Mouse (Mus musculus) layer of hippocampus, postnatal 25 days (tissue): ENCODE measurements around the gene Bcl2a1d. TPM values are rescaled to one million over a fixed set of nuclear protein-coding genes. Genes with fewer than 3 reads are reported as not detected.
"Not testable (repeated sequence)": the region's sequence is repeated elsewhere in the genome, so short reads cannot be mapped to it uniquely, and the experiment has no call there.

Source experiments
- DNase-seq, 2 experiments: peaks; one replicate each; pipeline ENCODE4 v3.0.0; 2022; ENCODE audit warnings: mixed read lengths in 2 of 2, low spot score in 1 of 2; ENCODE audit errors: extremely low spot score in 1 of 2
- total RNA-seq, 2 experiments: library from RNA; stranded (reverse); gene quantifications; 2 replicates each; pipeline ENCODE4 v1.2.3; 2021

The Bcl2a1d gene
- total RNA-seq, 2 experiments from 2014 or later, result 0.66 TPM; not detected in 1

DNA sequence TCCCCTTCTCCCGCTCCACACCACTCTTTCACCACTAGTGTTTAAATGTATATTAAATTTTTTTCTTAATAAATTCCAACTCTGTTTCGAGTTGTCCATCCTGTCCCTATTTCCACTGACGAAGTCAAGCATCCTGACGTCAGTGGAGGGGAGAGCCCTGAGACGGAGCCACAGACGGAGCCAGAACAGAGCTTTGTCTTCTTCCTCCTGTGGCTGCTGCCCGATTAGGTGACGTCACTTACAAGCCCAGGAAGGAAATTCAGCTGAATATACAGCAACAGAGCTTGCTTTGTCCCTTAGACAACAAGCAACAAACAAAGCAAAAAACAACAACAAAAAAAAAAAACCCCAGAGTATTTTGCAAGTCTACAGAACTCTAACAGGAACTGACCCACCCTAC lies 26.6 kb downstream of the Bcl2a1d start:
- not testable (repeated sequence) for DNase-seq

GRCm38 (mm10) chr9:88698746-88699145 lies 33.0 kb downstream of the Bcl2a1d start:
- DNase-seq, result not testable (repeated sequence)

- not testable (repeated sequence) for DNase-seq
Observed at GRCm38 (mm10) chr9:88691307-88691706, 40.4 kb downstream of the Bcl2a1d start.

DNA sequence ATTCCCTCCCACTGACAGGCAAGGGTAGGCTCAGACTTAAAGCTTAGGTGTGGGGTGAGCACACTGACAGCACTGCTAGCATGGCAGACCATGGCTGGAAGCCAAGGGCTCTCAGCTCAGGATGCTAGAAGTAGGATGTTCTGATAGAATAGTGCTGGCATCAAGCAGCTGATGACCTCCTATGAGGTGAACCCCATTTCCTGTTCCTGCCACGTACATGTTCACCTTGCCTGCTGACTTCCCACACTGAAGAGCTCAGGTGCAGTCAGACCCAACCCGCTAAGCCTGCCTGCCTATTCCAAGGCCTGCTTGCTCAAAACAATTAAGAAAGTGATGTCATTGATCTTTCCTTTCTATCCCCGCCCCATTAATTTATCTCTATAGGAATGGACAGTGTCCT lies 42.3 kb downstream of the Bcl2a1d start:
- DNase-seq, result not testable (repeated sequence)

- DNase-seq, result not testable (repeated sequence)
Observed at GRCm38 (mm10) chr9:88686719-88687118, 45.0 kb downstream of the Bcl2a1d start.

Other genes with a start within 250 kb of the Bcl2a1d start
- 10 to 100 TPM; 62.4 to 69.4 TPM for gene Syncrip, start 249.3 kb downstream of the Bcl2a1d start, total RNA-seq
- 10 to 100 TPM; 19.6 to 22.2 TPM for gene Zfp949, start 183.9 kb downstream of the Bcl2a1d start, total RNA-seq
- gene Trim43a, start 151.0 kb downstream of the Bcl2a1d start, total RNA-seq, result 1 to 10 TPM in 1 of 2 experiments, under 1 TPM in 1; 0.54 to 1.5 TPM
- gene Mthfsl, start 11.6 kb downstream of the Bcl2a1d start, total RNA-seq, result 10 to 100 TPM; 24.4 to 30.7 TPM
- gene Trim43c, start 107.2 kb upstream of the Bcl2a1d start, total RNA-seq, result under 1 TPM in 1 of 2 experiments, not detected in 1; 0.23 TPM
- gene Bcl2a1a, start 225.0 kb upstream of the Bcl2a1d start, total RNA-seq, result not detected